Mouse (Mus musculus) neural tube, embryonic 14.5 days (tissue): ENCODE measurements at regions not wholly inside any gene's neighbourhood (a gene's known extent, or its start where the extent isn't known, plus 50 kb on each side); places are given as distances from the start of the nearest gene placed in this dataset.
A peak's percentile ranks its signal among the peaks of the same experiment; 100 is the strongest.

Experiments used
- ATAC-seq: fragments of 200-750 bp; cut with Nextera tagmentation; 2 replicates; pipeline ENCODE4 v1.8.0; 2017; ENCODE audit warnings: low read depth, mild to moderate bottlenecking, moderate TSS enrichment, moderate library complexity
- H3K27ac ChIP-seq: fragments of 300-500 bp; sonication (generic); 2 replicates; pipeline ENCODE4 v1.5.1; 2014; ENCODE audit warnings: low read depth, mild to moderate bottlenecking, control low read depth, low read length, moderate library complexity, mixed read lengths
- H3K27me3 ChIP-seq: fragments of 300-500 bp; sonication (generic); 2 replicates; pipeline ENCODE4 v1.6.1; 2014; ENCODE audit warnings: low read length; ENCODE audit not compliant: control insufficient read depth, insufficient read depth
- H3K36me3 ChIP-seq: fragments of 300-500 bp; sonication (generic); 2 replicates; pipeline ENCODE4 v1.6.1; 2014; ENCODE audit warnings: low read length, mixed read lengths; ENCODE audit not compliant: control insufficient read depth, insufficient read depth
- H3K4me1 ChIP-seq: fragments of 300-500 bp; sonication (generic); 2 replicates; pipeline ENCODE4 v1.6.1; 2014; ENCODE audit warnings: low read length; ENCODE audit not compliant: control insufficient read depth, insufficient read depth
- H3K4me2 ChIP-seq: fragments of 300-500 bp; sonication (generic); 2 replicates; pipeline ENCODE4 v1.6.1; 2014; ENCODE audit warnings: mild to moderate bottlenecking, low read depth, low read length, control low read depth
- H3K4me3 ChIP-seq: fragments of 300-500 bp; sonication (generic); 2 replicates; pipeline ENCODE4 v1.5.1; 2014; ENCODE audit warnings: low read depth, low read length, control low read depth, mixed read lengths
- H3K9ac ChIP-seq: fragments of 300-500 bp; sonication (generic); replicated peaks from 2 replicates; pipeline ENCODE4 v1.6.1; 2014; ENCODE audit warnings: low read depth, mild to moderate bottlenecking, control low read depth, low read length, mixed read lengths
- H3K9me3 ChIP-seq: fragments of 300-500 bp; sonication (generic); 2 replicates; pipeline ENCODE4 v1.6.1; 2016; ENCODE audit warnings: low read length; ENCODE audit not compliant: control insufficient read depth
- WGBS: fragments of 180-500 bp; shearing (Covaris S2); extraction: QIAGEN DNeasy Blood & Tissue Kit; methylation state at CpG from one replicate; pipeline ENCODE4 v1.1.7; 2014; 5-methylcytosine and 5-hydroxymethylcytosine counted together

GRCm38 (mm10) chr6:71012436-71012822 lies 56.1 kb downstream of the Foxi3 start:
- Histone ChIP-seq H3K4me3 (peak overlapping the region; percentile 56), H3K9ac (peak overlapping the region; percentile 72; the same call in 1 of the 2 replicates), H3K4me1 (no peaks in the 10 kb centered on the region), H3K36me3 (no peaks in the 10 kb centered on the region), H3K27ac (no peak overlapping the region), H3K4me2 (peak overlapping the region; percentile 96), H3K27me3 (no peaks in the 10 kb centered on the region), H3K9me3 (no peaks in the 10 kb centered on the region)
- ATAC-seq = no peak; the same call in 1 of the 2 replicates
- WGBS = 13% methylated on average over 9 of the region's 9 CpGs

GRCm38 (mm10) chr6:71012823-71013461 lies 56.6 kb downstream of the Foxi3 start:
- peak; percentile 98 for ATAC-seq
- Histone ChIP-seq H3K27ac (peak overlapping the region; percentile 69; the same call in 1 of the 2 replicates), H3K36me3 (no peaks in the 10 kb centered on the region), H3K4me3 (peak overlapping the region; percentile 56), H3K4me1 (no peaks in the 10 kb centered on the region), H3K9me3 (no peaks in the 10 kb centered on the region), H3K9ac (peak overlapping the region; percentile 72), H3K4me2 (peak overlapping the region; percentile 96), H3K27me3 (no peaks in the 10 kb centered on the region)
- under 1% methylated on average over 37 of the region's 38 CpGs for WGBS

GRCm38 (mm10) chr6:71016388-71016787 lies 60.1 kb downstream of the Foxi3 start:
- no peaks in the 10 kb centered on the region for H3K4me1 ChIP-seq
- H3K36me3 ChIP-seq = no peaks in the 10 kb centered on the region
- H3K9me3 ChIP-seq = no peaks in the 10 kb centered on the region
- 15% methylated on average over 1 of the region's 1 CpGs for WGBS
- H3K4me3 ChIP-seq = no peak overlapping the region
- no peak for ATAC-seq
- no peak overlapping the region for H3K27ac ChIP-seq
- no peaks in the 10 kb centered on the region for H3K27me3 ChIP-seq
- no peak overlapping the region for H3K9ac ChIP-seq
- H3K4me2 ChIP-seq = no peak overlapping the region

GRCm38 (mm10) chr6:71021353-71021752 lies 65.0 kb downstream of the Foxi3 start:
- 12% methylated on average over 9 of the region's 9 CpGs for WGBS
- H3K27me3 ChIP-seq = no peaks in the 10 kb centered on the region
- H3K27ac ChIP-seq = no peak overlapping the region
- H3K4me1 ChIP-seq = no peaks in the 10 kb centered on the region
- no peaks in the 10 kb centered on the region for H3K9me3 ChIP-seq
- no peak overlapping the region for H3K9ac ChIP-seq
- ATAC-seq = no peak
- H3K4me2 ChIP-seq = no peak overlapping the region
- H3K36me3 ChIP-seq = no peaks in the 10 kb centered on the region
- no peak overlapping the region for H3K4me3 ChIP-seq

GRCm38 (mm10) chr6:71025472-71025871 lies 69.1 kb downstream of the Foxi3 start:
- no peaks in the 10 kb centered on the region for H3K36me3 ChIP-seq
- no peak overlapping the region for H3K9ac ChIP-seq
- no peak for ATAC-seq
- H3K27ac ChIP-seq = no peak overlapping the region
- no peak overlapping the region for H3K4me2 ChIP-seq
- H3K4me3 ChIP-seq = no peak overlapping the region
- WGBS = 92% methylated on average over 4 of the region's 4 CpGs
- H3K9me3 ChIP-seq = no peaks in the 10 kb centered on the region
- no peaks in the 10 kb centered on the region for H3K27me3 ChIP-seq
- H3K4me1 ChIP-seq = no peaks in the 10 kb centered on the region

- Histone ChIP-seq H3K9ac (no peak overlapping the region), H3K9me3 (no peaks in the 10 kb centered on the region), H3K4me2 (no peak overlapping the region), H3K4me1 (no peaks in the 10 kb centered on the region), H3K27me3 (no peaks in the 10 kb centered on the region), H3K27ac (no peak overlapping the region), H3K4me3 (no peak overlapping the region), H3K36me3 (no peaks in the 10 kb centered on the region)
- WGBS = 86% methylated on average over 6 of the region's 6 CpGs
- no peak for ATAC-seq
These were observed 73.3 kb downstream of the Foxi3 start for GRCm38 (mm10) chr6:71029663-71030062.

- no peak for ATAC-seq
These were observed 74.2 kb downstream of the Foxi3 start for GRCm38 (mm10) chr6:71030541-71030940.

GRCm38 (mm10) chr6:71044241-71044640 lies 87.9 kb downstream of the Foxi3 start:
- H3K27me3 ChIP-seq = no peaks in the 10 kb centered on the region; the same call in 1 of the 2 replicates
- 95% methylated on average over 3 of the region's 3 CpGs for WGBS
- no peak for ATAC-seq

More at GRCm38 (mm10) chr6:71030541-71030940, 74.2 kb downstream of the Foxi3 start:
- whole genome bisulfite sequencing = 72% methylated on average over 5 of the region's 5 CpGs
- Histone ChIP-seq H3K36me3 (no peaks in the 10 kb centered on the region), H3K4me3 (no peak overlapping the region), H3K27me3 (no peaks in the 10 kb centered on the region), H3K27ac (no peak overlapping the region), H3K4me2 (no peak overlapping the region), H3K9ac (no peak overlapping the region), H3K9me3 (no peaks in the 10 kb centered on the region), H3K4me1 (no peaks in the 10 kb centered on the region)

GRCm38 (mm10) chr6:71045261-71045660 lies 88.9 kb downstream of the Foxi3 start:
- Histone ChIP-seq H3K36me3 (no peaks in the 10 kb centered on the region), H3K4me2 (no peak overlapping the region), H3K4me1 (no peaks in the 10 kb centered on the region), H3K27me3 (no peaks in the 10 kb centered on the region; the same call in 1 of the 2 replicates), H3K27ac (no peak overlapping the region), H3K9ac (no peak overlapping the region), H3K4me3 (no peak overlapping the region), H3K9me3 (no peaks in the 10 kb centered on the region)
- ATAC-seq = no peak
- 93% methylated on average over 4 of the region's 4 CpGs for WGBS

More at GRCm38 (mm10) chr6:71044241-71044640, 87.9 kb downstream of the Foxi3 start:
- H3K4me2 ChIP-seq = no peak overlapping the region
- H3K4me1 ChIP-seq = no peaks in the 10 kb centered on the region
- H3K36me3 ChIP-seq = no peaks in the 10 kb centered on the region
- no peaks in the 10 kb centered on the region for H3K9me3 ChIP-seq
- no peak overlapping the region for H3K9ac ChIP-seq
- H3K27ac ChIP-seq = no peak overlapping the region
- H3K4me3 ChIP-seq = no peak overlapping the region
